Mouse (Mus musculus): ENCODE results near the gene Hsd17b14.

- no peak for TF ChIP-seq CTCF (IDR thresholded peaks at IDR 0.05; ENCODE audit: insufficient read depth, low read depth, low read length)
- TF ChIP-seq POLR2A (IDR thresholded peaks at IDR 0.05; ENCODE audit: insufficient read depth, low read depth, low read length): no peak
Measured at GRCm38 (mm10) chr7:45553519-45553918, 1.2 kb upstream of the Hsd17b14 start.
